Mouse (Mus musculus) midbrain, embryonic 14.5 days (tissue): ENCODE results near the gene Far1. TPM values are rescaled to one million over a fixed set of nuclear protein-coding genes. Genes with fewer than 3 reads are reported as not detected.

Experiments
- ATAC-seq: fragments of 200-750 bp; cut with Nextera tagmentation; 2 replicates; pipeline ENCODE4 v1.8.0; 2017; ENCODE audit warnings: moderate number of reproducible peaks, moderate library complexity; ENCODE audit not compliant: low FRiP score, low TSS enrichment
- DNase-seq: peaks from one replicate; pipeline ENCODE4 v3.0.0-alpha.2; 2015
- H3K27ac ChIP-seq: fragments of 300-500 bp; sonication (generic); replicated peaks from 2 replicates; pipeline ENCODE4 v1.5.1; 2014; ENCODE audit warnings: mild to moderate bottlenecking, low read depth, low read length, moderate library complexity
- H3K27me3 ChIP-seq: fragments of 300-500 bp; sonication (generic); 2 replicates; pipeline ENCODE4 v1.6.1; 2014; ENCODE audit warnings: low read length, control low read depth, mixed read lengths; ENCODE audit not compliant: control insufficient read depth, insufficient read depth
- H3K36me3 ChIP-seq: fragments of 300-500 bp; sonication (generic); 2 replicates; pipeline ENCODE4 v1.6.1; 2014; ENCODE audit warnings: low read length, control low read depth; ENCODE audit not compliant: control insufficient read depth, insufficient read depth
- H3K4me1 ChIP-seq: fragments of 300-500 bp; sonication (generic); 2 replicates; pipeline ENCODE4 v1.6.1; 2014; ENCODE audit warnings: mild to moderate bottlenecking, antibody characterized with exemption, low read length, control low read depth; ENCODE audit not compliant: control insufficient read depth, insufficient read depth
- H3K4me2 ChIP-seq: fragments of 300-500 bp; sonication (generic); 2 replicates; pipeline ENCODE4 v1.6.1; 2014; ENCODE audit warnings: mild to moderate bottlenecking, low read length, moderate library complexity
- H3K4me3 ChIP-seq: fragments of 300-500 bp; sonication (generic); replicated peaks from 2 replicates; pipeline ENCODE4 v1.5.1; 2014; ENCODE audit warnings: low read depth, low read length
- H3K9ac ChIP-seq: fragments of 300-500 bp; sonication (generic); replicated peaks from 2 replicates; pipeline ENCODE4 v1.6.1; 2014; ENCODE audit warnings: mild to moderate bottlenecking, low read length, moderate library complexity
- H3K9me3 ChIP-seq: fragments of 300-500 bp; sonication (generic); 2 replicates; pipeline ENCODE4 v1.6.1; 2016; ENCODE audit warnings: low read length, control low read depth, mixed read lengths; ENCODE audit not compliant: control insufficient read depth
- WGBS: fragments of 180-500 bp; shearing (Covaris S2); extraction: QIAGEN DNeasy Blood & Tissue Kit; methylation state at CpG from one replicate; pipeline ENCODE4 v1.1.7; 2014; 5-methylcytosine and 5-hydroxymethylcytosine counted together
- polyA plus RNA-seq: library from polyadenylated mRNA; unstranded; fragments of >200 nt; fragmentation: Nextera tagmentation; extraction: Ambion mirVana; gene quantifications from 2 replicates; pipeline ENCODE4 v1.2.1, GENCODE M21; 2014

Gene Far1
- polyA plus RNA-seq, 1 experiment from 2014 or later: 75.5 TPM

GRCm38 (mm10) chr7:113612628-113613027, 99.0 kb downstream of the Far1 start:
- DNase-seq: no peak

GRCm38 (mm10) chr7:113614198-113614927, 100.7 kb downstream of the Far1 start:
- Histone ChIP-seq H3K27me3 (no peaks in the 10 kb centered on the region), H3K36me3 (no peaks in the 10 kb centered on the region), H3K4me3 (no peak overlapping the region), H3K4me1 (no peaks in the 10 kb centered on the region), H3K9me3 (no peaks in the 10 kb centered on the region), H3K9ac (no peak overlapping the region), H3K27ac (no peak overlapping the region), H3K4me2 (no peak overlapping the region)
- DNase-seq (no peak), ATAC-seq (no peak)
- 87% methylated on average over 10 of the region's 10 CpGs for WGBS

More at GRCm38 (mm10) chr7:113612628-113613027, 99.0 kb downstream of the Far1 start:
- no peaks in the 10 kb centered on the region; the same call in 1 of the 2 replicates for H3K4me1 ChIP-seq
- no peak for ATAC-seq
- no peak overlapping the region for H3K4me3 ChIP-seq
- 88% methylated on average over 4 of the region's 4 CpGs for WGBS
- no peak overlapping the region for H3K4me2 ChIP-seq
- no peak overlapping the region for H3K27ac ChIP-seq
- no peaks in the 10 kb centered on the region for H3K36me3 ChIP-seq
- no peaks in the 10 kb centered on the region for H3K27me3 ChIP-seq
- no peaks in the 10 kb centered on the region for H3K9me3 ChIP-seq
- no peak overlapping the region for H3K9ac ChIP-seq

DNA sequence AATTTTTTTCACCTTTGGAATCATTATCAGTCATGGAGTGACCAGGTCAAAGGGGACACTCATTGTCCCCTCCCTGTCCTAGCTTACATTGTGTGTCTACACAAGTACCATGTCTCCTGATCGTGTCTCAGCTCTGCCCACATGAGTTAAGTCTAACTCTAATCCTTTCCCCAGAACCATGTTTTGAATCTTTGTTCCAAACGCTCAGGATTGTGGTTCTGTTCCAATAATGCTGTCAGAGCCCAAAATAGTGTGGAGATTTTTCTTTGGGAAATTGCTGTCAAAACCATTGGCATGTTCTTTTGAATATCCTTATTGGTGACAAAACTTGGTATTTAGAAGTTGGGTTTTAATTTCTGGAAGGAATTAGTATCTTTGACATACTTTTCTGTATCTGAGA, 105.5 kb downstream of the Far1 start:
- Histone ChIP-seq H3K27me3 (no peaks in the 10 kb centered on the region), H3K27ac (no peak overlapping the region), H3K4me3 (no peak overlapping the region), H3K9ac (no peak overlapping the region), H3K4me1 (no peaks in the 10 kb centered on the region; the same call in 1 of the 2 replicates), H3K4me2 (no peak overlapping the region), H3K36me3 (no peaks in the 10 kb centered on the region), H3K9me3 (no peaks in the 10 kb centered on the region)
- DNase-seq (no peak), ATAC-seq (no peak)
- 85% methylated on average over 2 of the region's 2 CpGs for WGBS

- ATAC-seq: no peak
- Histone ChIP-seq H3K27ac (no peak overlapping the region), H3K9me3 (no peaks in the 10 kb centered on the region)
These were observed 106.1 kb downstream of the Far1 start for GRCm38 (mm10) chr7:113619768-113620167.

More at GRCm38 (mm10) chr7:113619768-113620167, 106.1 kb downstream of the Far1 start:
- Histone ChIP-seq H3K4me1 (no peaks in the 10 kb centered on the region; the same call in 1 of the 2 replicates), H3K9ac (no peak overlapping the region), H3K36me3 (no peaks in the 10 kb centered on the region), H3K4me2 (no peak overlapping the region), H3K27me3 (no peaks in the 10 kb centered on the region), H3K4me3 (no peak overlapping the region)
- WGBS: 63% methylated on average over 9 of the region's 9 CpGs
- peak; percentile 24 for DNase-seq

Other genes with a start within 250 kb of the Far1 start
- gene Btbd10, start 144.4 kb upstream of the Far1 start, polyA plus RNA-seq: 72.3 and 77.8 TPM in 2 replicates
- gene Pth, start 125.3 kb upstream of the Far1 start, polyA plus RNA-seq: not detected in 2 replicates